Mouse (Mus musculus): ENCODE results near the gene Pafah2. TPM values are rescaled to one million over a fixed set of nuclear protein-coding genes. Genes with fewer than 3 reads are reported as not detected.

Pafah2 gene
- polyA plus RNA-seq (2021; fragmentation: Nextera tagmentation): 2.6 and 3.9 TPM in 2 replicates
- long read RNA-seq, experiment 1, partial matches to known transcripts: 0 of 5 reads
- long read RNA-seq, experiment 1, other reads (novel, unspliced or antisense): 3 of 5 reads
- long read RNA-seq, experiment 2, partial matches to known transcripts: 3 of 11 reads
- long read RNA-seq, experiment 2, other reads (novel, unspliced or antisense): 6 of 11 reads

DNA sequence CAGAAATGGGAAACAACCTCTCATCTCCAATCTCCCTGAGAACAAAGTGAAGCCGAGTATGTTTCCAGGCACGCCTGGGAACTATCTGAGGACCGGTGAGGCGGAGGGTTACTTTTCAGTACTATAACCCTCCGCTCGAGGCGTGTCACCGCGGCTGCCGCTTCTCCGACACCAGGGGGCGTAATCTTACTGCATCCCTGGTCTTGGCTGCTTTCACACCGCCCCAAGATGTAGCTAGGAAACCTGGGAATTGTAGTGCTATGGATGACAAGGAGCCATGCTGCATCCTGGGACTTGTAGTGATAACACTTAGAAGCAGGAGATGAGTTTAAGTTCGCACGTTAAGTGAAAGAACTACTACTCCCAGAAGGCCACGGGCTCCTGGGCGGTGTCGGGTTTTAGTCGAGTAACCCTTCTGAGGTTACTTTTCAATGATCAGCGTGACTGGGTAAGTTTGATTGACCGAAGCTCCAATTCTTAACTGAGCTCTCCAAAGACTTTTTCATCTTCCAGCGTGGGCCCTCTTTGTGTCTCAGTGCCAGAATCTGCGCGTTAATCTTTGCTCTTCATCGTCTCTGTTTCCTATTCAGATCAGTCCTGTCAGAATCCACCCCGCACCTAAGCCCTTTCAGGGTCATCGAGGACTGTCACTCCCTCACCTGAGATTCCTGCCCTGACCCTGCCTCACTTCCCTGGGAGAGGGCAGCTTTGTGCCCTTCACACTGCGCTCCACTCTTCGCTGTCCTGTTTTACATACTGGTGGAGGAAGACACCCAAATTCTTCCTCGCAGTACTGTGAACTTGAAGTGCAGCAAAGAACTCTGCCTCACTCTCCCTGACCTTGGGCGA lies at the start of gene Pafah2:
Gene Pafah2 (plus strand): TSS at position 344 of the 849 bp plus-strand sequence.

GRCm38 (mm10) chr4:134383750-134384149 lies 12.4 kb upstream of the Pafah2 start, which contains the start of gene Extl1:
Extl1 (minus strand) TSS chr4:134383850.

DNA sequence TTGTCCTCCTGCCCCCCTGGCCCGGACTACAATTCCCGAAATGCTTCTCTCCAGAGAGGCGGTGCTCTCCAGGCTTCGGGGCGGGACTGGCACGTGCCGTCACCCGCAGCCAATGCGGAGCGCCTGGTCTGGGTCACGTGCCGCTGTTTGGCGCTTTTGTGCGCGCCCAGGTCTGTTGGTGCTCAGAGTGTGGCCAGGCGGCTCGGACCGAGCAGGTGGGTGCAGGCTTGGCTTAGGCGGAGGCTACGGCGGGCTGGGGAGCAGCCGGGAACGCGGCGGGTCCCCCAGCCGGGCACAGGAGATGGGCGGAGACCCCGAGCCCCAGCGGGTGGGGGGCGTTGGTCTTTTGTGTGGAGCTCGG lies 72.1 kb downstream of the Pafah2 start, which contains the start of gene Stmn1:
Gene Stmn1 (plus strand): TSS at position 106 of the 361 bp plus-strand sequence.

Small RNAs within 50 kb of the gene (microRNA-seq; reads per million reads assigned to microRNA genes)
- gene Gm23634: not detected

Other genes with a start within 250 kb of the Pafah2 start
- 10.9 and 14.8 TPM in 2 replicates for gene Cep85, start 209.2 kb upstream of the Pafah2 start, polyA plus RNA-seq (2021; fragmentation: Nextera tagmentation)
- not detected in 2 replicates for gene Gm7534, start 193.3 kb upstream of the Pafah2 start, polyA plus RNA-seq (2021; fragmentation: Nextera tagmentation)
- gene Catsper4, start 168.9 kb upstream of the Pafah2 start, polyA plus RNA-seq (2021; fragmentation: Nextera tagmentation): not detected in 2 replicates
- 0.19 TPM in 1 of 2 replicates, not detected in the other for gene Cnksr1, start 157.9 kb upstream of the Pafah2 start, polyA plus RNA-seq (2021; fragmentation: Nextera tagmentation)
- gene E130218I03Rik, start 152.7 kb upstream of the Pafah2 start, polyA plus RNA-seq (2021; fragmentation: Nextera tagmentation): 0.35 and 0.53 TPM in 2 replicates
- gene Zfp593, start 150.7 kb upstream of the Pafah2 start, polyA plus RNA-seq (2021; fragmentation: Nextera tagmentation): 13.4 and 14.4 TPM in 2 replicates
- 0.33 and 0.40 TPM in 2 replicates for gene Gm30191, start 149.4 kb upstream of the Pafah2 start, polyA plus RNA-seq (2021; fragmentation: Nextera tagmentation)
- gene Grrp1, start 142.2 kb upstream of the Pafah2 start, polyA plus RNA-seq (2021; fragmentation: Nextera tagmentation): 4.4 and 5.2 TPM in 2 replicates
- gene Pdik1l, start 108.4 kb upstream of the Pafah2 start, polyA plus RNA-seq (2021; fragmentation: Nextera tagmentation): 9.1 and 11.3 TPM in 2 replicates
- gene Trim63, start 81.2 kb upstream of the Pafah2 start, polyA plus RNA-seq (2021; fragmentation: Nextera tagmentation): not detected in 2 replicates
- gene Slc30a2, start 53.1 kb upstream of the Pafah2 start, polyA plus RNA-seq (2021; fragmentation: Nextera tagmentation): 0.45 TPM in 2 replicates
- gene Extl1, start 12.5 kb upstream of the Pafah2 start, polyA plus RNA-seq (2021; fragmentation: Nextera tagmentation): 21.7 and 23.6 TPM in 2 replicates
- gene Stmn1, start 72.0 kb downstream of the Pafah2 start, polyA plus RNA-seq (2021; fragmentation: Nextera tagmentation): 302 and 340 TPM in 2 replicates
- 26.5 and 34.1 TPM in 2 replicates for gene Paqr7, start 100.4 kb downstream of the Pafah2 start, polyA plus RNA-seq (2021; fragmentation: Nextera tagmentation)
- not detected in 2 replicates for gene Aunip, start 114.7 kb downstream of the Pafah2 start, polyA plus RNA-seq (2021; fragmentation: Nextera tagmentation)
- gene Mtfr1l, start 139.1 kb downstream of the Pafah2 start, polyA plus RNA-seq (2021; fragmentation: Nextera tagmentation): 101 and 103 TPM in 2 replicates
- gene Selenon, start 155.8 kb downstream of the Pafah2 start, polyA plus RNA-seq (2021; fragmentation: Nextera tagmentation): 1.8 and 2.1 TPM in 2 replicates

Data from layer of hippocampus, adult 6 months (tissue).